Mouse (Mus musculus) liver, embryonic 14.5 days (tissue): ENCODE results near the gene Fgd6.
A peak's percentile ranks its signal among the peaks of the same experiment; 100 is the strongest.

Source experiments
- CTCF ChIP-seq: IDR thresholded peaks from 2 replicates; pipeline ENCODE4 v1.5.1; 2016; ENCODE audit warnings: antibody characterized with exemption, low read depth, control low read depth
- EP300 ChIP-seq: IDR thresholded peaks from 2 replicates; pipeline ENCODE4 v1.6.1; 2016; ENCODE audit warnings: antibody characterized with exemption, low read depth

- TF ChIP-seq EP300 (peak; percentile 21; the same call in 1 of the 2 replicates), CTCF (peak; percentile 86)
These were observed at the start of gene Fgd6, which contains the start of gene Vezt for GRCm38 (mm10) chr10:94035658-94036374.
